Mouse (Mus musculus): ENCODE results near the gene Capn11. TPM values are rescaled to one million over a fixed set of nuclear protein-coding genes. Genes with fewer than 3 reads are reported as not detected.

The Capn11 gene
- total and polyA plus RNA-seq, 3 experiments = 0.03 TPM; not detected in 2

GRCm38 (mm10) chr17:45582188-45582587 is 76.9 kb downstream of the Capn11 start (continued):
- TF ChIP-seq GATA1 (IDR thresholded peaks at IDR 0.05; ENCODE audit: low read depth, low read length) (peak; percentile 80), USF1 (IDR thresholded peaks at IDR 0.05; ENCODE audit: low read depth, low read length) (peak; percentile 84), ETS1 (IDR thresholded peaks at IDR 0.05; ENCODE audit: low read depth, low read length) (peak; percentile 73), ZC3H11A (IDR thresholded peaks at IDR 0.05; ENCODE audit: low read depth, low read length) (no peak), TBP (IDR thresholded peaks at IDR 0.05; ENCODE audit: low read depth, low read length) (no peak), EP300 (IDR thresholded peaks at IDR 0.05; ENCODE audit: low read depth in 1 of 2, low read length in 2 of 2) (peak; percentile 67 to 74), KAT2A (conservative IDR thresholded peaks at IDR 0.05; ENCODE audit: low read depth, low read length) (no peak), BHLHE40 (IDR thresholded peaks at IDR 0.05; ENCODE audit: borderline replicate concordance, low read depth, low read length) (peak; percentile 73; the same call in 1 of the 2 replicates), POLR2AphosphoS5 (IDR thresholded peaks at IDR 0.05; ENCODE audit: borderline replicate concordance, low read depth, low read length) (no peak)

DNA sequence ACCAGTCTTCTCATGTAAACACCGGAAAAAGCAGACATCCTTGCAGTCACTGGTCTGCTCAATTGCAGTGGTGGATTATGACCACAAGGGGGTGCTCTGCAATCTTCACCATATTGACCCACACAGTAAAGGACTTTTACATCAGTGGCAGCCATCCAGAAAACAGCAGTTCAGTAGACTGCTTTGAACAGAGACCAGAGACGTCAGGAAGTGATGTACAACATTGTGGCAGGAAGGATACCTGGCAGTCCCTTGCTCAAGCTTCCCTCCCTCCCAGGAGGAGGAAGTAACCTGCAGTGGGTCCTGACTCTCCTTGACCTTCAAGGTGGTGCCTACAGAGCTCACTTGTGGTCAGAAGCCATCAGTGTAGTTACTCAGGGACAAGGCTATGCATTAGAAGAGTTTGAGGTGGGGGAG is 77.5 kb downstream of the Capn11 start:
- Histone ChIP-seq H3K9ac (ENCODE audit: control insufficient read depth, low read depth, low read length, poor library complexity, severe bottlenecking) (peak overlapping the region; percentile 64), H3K27me3 (ENCODE audit: control insufficient read depth in 1 of 2, insufficient read depth in 2 of 2, low read length in 2 of 2) (no peaks in the 10 kb centered on the region), H3K4me3 (ENCODE audit: control insufficient read depth in 1 of 2, insufficient read depth in 1 of 2, low read depth in 2 of 2, low read length in 2 of 2) (peak overlapping the region in 1 of 2 experiments; percentile 23; a peak in 1 of 4 replicates), H3K27ac (ENCODE audit: control insufficient read depth, low read depth, low read length) (peak overlapping the region; percentile 80), H3K4me1 (ENCODE audit: control insufficient read depth in 1 of 2, insufficient read depth in 2 of 2, low read length in 2 of 2) (peaks cover 20 to 39% of the 10 kb centered on the region in 2 experiments), H3K36me3 (ENCODE audit: control insufficient read depth in 1 of 2, insufficient read depth in 2 of 2, low read length in 2 of 2) (peaks cover 0 to 27% of the 10 kb centered on the region in 2 experiments; a peak in 2 of 4 replicates), H3K79me2 (ENCODE audit: control insufficient read depth, insufficient read depth, low read length, poor library complexity) (no peaks in the 10 kb centered on the region), H3K9me3 (replicated peaks; ENCODE audit: insufficient read depth, low read length) (no peaks in the 10 kb centered on the region)
- DNase-seq (ENCODE audit: low read depth, low spot score) = peak; percentile 95
- TF ChIP-seq HCFC1 (IDR thresholded peaks at IDR 0.05; ENCODE audit: low read depth, low read length) (peak; percentile 38), POLR2AphosphoS5 (IDR thresholded peaks at IDR 0.05; ENCODE audit: borderline replicate concordance, low read depth, low read length) (no peak), MAZ (IDR thresholded peaks at IDR 0.05; ENCODE audit: low read depth, low read length) (no peak; the same call in 1 of the 2 replicates), MAX (IDR thresholded peaks at IDR 0.05; ENCODE audit: low read length) (no peak), UBTF (IDR thresholded peaks at IDR 0.05; ENCODE audit: borderline replicate concordance, insufficient read depth, low read depth, low read length) (no peak), USF1 (IDR thresholded peaks at IDR 0.05; ENCODE audit: low read depth, low read length) (no peak), MAFK (IDR thresholded peaks at IDR 0.05; ENCODE audit: borderline replicate concordance, low read depth, low read length) (no peak), SIN3A (IDR thresholded peaks at IDR 0.05; ENCODE audit: low read length) (peak; percentile 73), ELF1 (IDR thresholded peaks at IDR 0.05; ENCODE audit: low read depth, low read length) (peak; percentile 54; the same call in 1 of the 2 replicates), ZMIZ1 (IDR thresholded peaks at IDR 0.05; ENCODE audit: low read depth, low read length) (no peak), TAL1 (IDR thresholded peaks at IDR 0.05; ENCODE audit: low read length) (no peak), RCOR1 (IDR thresholded peaks at IDR 0.05; ENCODE audit: low read depth, low read length) (no peak), CTCF (IDR thresholded peaks at IDR 0.05 in 2 of 3, conservative IDR thresholded peaks at IDR 0.05 in 1 of 3; ENCODE audit: control insufficient read depth in 1 of 3, insufficient read depth in 1 of 3, low read depth in 2 of 3, low read length in 3 of 3, poor library complexity in 1 of 3, severe bottlenecking in 1 of 3) (peak; percentile 69 to 97 (median 96)), JUND (IDR thresholded peaks at IDR 0.05; ENCODE audit: low read depth, low read length) (no peak), EP300 (IDR thresholded peaks at IDR 0.05; ENCODE audit: low read depth in 1 of 2, low read length in 2 of 2) (no peak), E2F4 (IDR thresholded peaks at IDR 0.05; ENCODE audit: borderline replicate concordance, low read depth, low read length) (no peak), NELFE (IDR thresholded peaks at IDR 0.05; ENCODE audit: low read depth, low read length) (no peak), TBP (IDR thresholded peaks at IDR 0.05; ENCODE audit: low read depth, low read length) (peak; percentile 21; the same call in 1 of the 2 replicates), TCF12 (IDR thresholded peaks at IDR 0.05; ENCODE audit: low read depth, low read length) (no peak), MYB (IDR thresholded peaks at IDR 0.05; ENCODE audit: low read depth, low read length) (no peak), USF2 (IDR thresholded peaks at IDR 0.05; ENCODE audit: borderline replicate concordance in 1 of 2, insufficient read depth in 1 of 2, low read depth in 1 of 2, low read length in 2 of 2) (no peak), CHD2 (IDR thresholded peaks at IDR 0.05; ENCODE audit: low read length) (no peak), ZC3H11A (IDR thresholded peaks at IDR 0.05; ENCODE audit: low read depth, low read length) (peak; percentile 44; the same call in 1 of the 2 replicates), RAD21 (IDR thresholded peaks at IDR 0.05; ENCODE audit: low read depth, low read length) (peak; percentile 63), MYC (IDR thresholded peaks at IDR 0.05; ENCODE audit: low read depth, low read length) (no peak), ZKSCAN1 (IDR thresholded peaks at IDR 0.05; ENCODE audit: low read depth, low read length) (no peak), ETS1 (IDR thresholded peaks at IDR 0.05; ENCODE audit: low read depth, low read length) (peak; percentile 22; the same call in 1 of the 2 replicates), MXI1 (IDR thresholded peaks at IDR 0.05; ENCODE audit: low read depth, low read length) (no peak), CHD1 (IDR thresholded peaks at IDR 0.05; ENCODE audit: low read depth, low read length) (no peak), NRF1 (IDR thresholded peaks at IDR 0.05; ENCODE audit: insufficient read depth, low read depth, low read length, poor library complexity, severe bottlenecking) (no peak)
